Mouse (Mus musculus) hindbrain, postnatal 0 days (tissue): ENCODE measurements around the gene Vdr. TPM values are rescaled to one million over a fixed set of nuclear protein-coding genes. Genes with fewer than 3 reads are reported as not detected.

ENCODE experiments used
- ATAC-seq: fragments of 200-750 bp; cut with Nextera tagmentation; 2 replicates; pipeline ENCODE4 v1.8.0; 2017; ENCODE audit warnings: mild to moderate bottlenecking, moderate TSS enrichment, moderate library complexity
- DNase-seq: peaks from one replicate; pipeline ENCODE4 v3.0.0-alpha.2; 2015; ENCODE audit warnings: low spot score
- H3K27ac ChIP-seq: fragments of 300-500 bp; sonication (generic); 2 replicates; pipeline ENCODE4 v1.5.1; 2014; ENCODE audit warnings: mild to moderate bottlenecking
- H3K27me3 ChIP-seq: fragments of 300-500 bp; sonication (generic); 2 replicates; pipeline ENCODE4 v1.6.1; 2014; ENCODE audit warnings: low read length, mixed read lengths; ENCODE audit not compliant: insufficient read depth
- H3K36me3 ChIP-seq: fragments of 300-500 bp; sonication (generic); 2 replicates; pipeline ENCODE4 v1.6.1; 2014; ENCODE audit warnings: low read length, mixed read lengths; ENCODE audit not compliant: insufficient read depth
- H3K4me1 ChIP-seq: fragments of 300-500 bp; sonication (generic); 2 replicates; pipeline ENCODE4 v1.6.1; 2014; ENCODE audit warnings: antibody characterized with exemption, low read length, mixed read lengths; ENCODE audit not compliant: insufficient read depth
- H3K4me2 ChIP-seq: fragments of 300-500 bp; sonication (generic); 2 replicates; pipeline ENCODE4 v1.6.1; 2014; ENCODE audit warnings: low read depth, mild to moderate bottlenecking, low read length, moderate library complexity, mixed read lengths
- H3K4me3 ChIP-seq: fragments of 300-500 bp; sonication (generic); 2 replicates; pipeline ENCODE4 v1.5.1; 2014; ENCODE audit warnings: low read length
- H3K9ac ChIP-seq: fragments of 300-500 bp; sonication (generic); replicated peaks from 2 replicates; pipeline ENCODE4 v1.6.1; 2014; ENCODE audit warnings: mild to moderate bottlenecking, low read length, moderate library complexity, mixed read lengths
- H3K9me3 ChIP-seq: fragments of 300-500 bp; sonication (generic); 2 replicates; pipeline ENCODE4 v1.6.1; 2016; ENCODE audit warnings: low read length, mixed read lengths
- CTCF ChIP-seq: IDR thresholded peaks from 2 replicates; pipeline ENCODE4 v1.5.1; 2016; ENCODE audit warnings: antibody characterized with exemption, control low read depth, low read depth
- WGBS: fragments of 180-500 bp; shearing (Covaris S2); extraction: QIAGEN DNeasy Blood & Tissue Kit; methylation state at CpG from one replicate; pipeline ENCODE4 v1.1.7; 2014; 5-methylcytosine and 5-hydroxymethylcytosine counted together
- polyA plus RNA-seq: library from polyadenylated mRNA; unstranded; fragments of >200 nt; fragmentation: Nextera tagmentation; extraction: Ambion mirVana; gene quantifications from 2 replicates; pipeline ENCODE4 v1.2.1, GENCODE M21; 2015
- total RNA-seq: library from RNA; depleted of rRNA; stranded (reverse); fragments of >200 nt; gene quantifications from 2 replicates; pipeline ENCODE4 v1.2.3, GENCODE M21; 2014

The Vdr gene
- total and polyA plus RNA-seq, 2 experiments from 2014 or later, result 0.26 to 0.76 TPM

DNA sequence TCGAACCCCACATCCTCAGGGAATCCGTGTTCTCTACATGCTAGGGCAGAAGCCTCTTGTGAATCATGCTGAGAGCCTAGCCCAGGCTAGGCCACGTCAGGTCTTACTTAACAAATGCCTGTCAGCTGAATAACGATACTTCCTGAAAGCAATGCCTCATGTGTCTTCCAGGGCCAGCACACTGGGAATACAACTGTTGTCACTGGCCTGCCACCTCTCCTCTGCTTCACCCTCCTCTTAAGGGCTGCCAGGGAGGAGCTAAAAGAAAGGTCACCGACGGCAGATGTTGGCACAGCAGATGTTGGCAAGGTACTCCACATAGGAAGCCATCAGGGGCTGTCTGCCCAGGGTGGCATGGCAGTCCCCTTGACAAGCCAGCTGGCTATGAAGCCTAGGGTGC is 86.4 kb downstream of the Vdr start:
- peaks cover 42% of the 10 kb centered on the region for H3K4me1 ChIP-seq
- DNase-seq, result no peak
- H3K4me3 ChIP-seq, result no peak overlapping the region
- no peaks in the 10 kb centered on the region for H3K9me3 ChIP-seq
- no peak overlapping the region for H3K4me2 ChIP-seq
- TF ChIP-seq CTCF, result no peak
- 58% methylated on average over 6 of the region's 6 CpGs for WGBS
- H3K36me3 ChIP-seq, result no peaks in the 10 kb centered on the region
- no peak for ATAC-seq
- peak overlapping the region; percentile 5; the same call in 1 of the 2 replicates for H3K27ac ChIP-seq
- H3K27me3 ChIP-seq, result no peaks in the 10 kb centered on the region
- H3K9ac ChIP-seq, result no peak overlapping the region

DNA sequence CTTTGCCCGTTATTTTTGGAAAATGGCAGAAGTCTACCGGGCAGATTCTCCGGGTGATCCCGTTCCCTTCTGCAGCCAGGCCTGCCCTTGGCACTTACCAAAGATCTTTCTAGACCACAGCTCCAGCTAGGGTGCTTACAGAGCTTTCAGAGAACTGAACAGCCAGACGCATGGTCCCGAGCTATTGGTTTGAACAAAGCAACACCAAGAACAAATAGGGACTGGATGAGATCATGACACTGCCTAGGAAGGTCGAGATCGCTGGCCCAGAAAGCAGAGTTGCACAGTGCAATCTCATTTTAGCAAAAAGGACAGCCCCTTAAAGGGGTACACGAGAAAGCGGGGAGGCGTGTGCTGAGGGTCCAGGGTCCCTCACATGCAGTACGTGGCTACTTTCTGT is 87.0 kb downstream of the Vdr start:
- Histone ChIP-seq H3K36me3 (no peaks in the 10 kb centered on the region), H3K4me3 (no peak overlapping the region), H3K4me2 (no peak overlapping the region), H3K27ac (no peak overlapping the region), H3K27me3 (no peaks in the 10 kb centered on the region), H3K4me1 (peaks cover 37% of the 10 kb centered on the region), H3K9ac (no peak overlapping the region), H3K9me3 (no peaks in the 10 kb centered on the region)
- DNase-seq, result no peak
- TF ChIP-seq CTCF, result no peak
- no peak for ATAC-seq
- WGBS, result 48% methylated on average over 12 of the region's 12 CpGs

DNA sequence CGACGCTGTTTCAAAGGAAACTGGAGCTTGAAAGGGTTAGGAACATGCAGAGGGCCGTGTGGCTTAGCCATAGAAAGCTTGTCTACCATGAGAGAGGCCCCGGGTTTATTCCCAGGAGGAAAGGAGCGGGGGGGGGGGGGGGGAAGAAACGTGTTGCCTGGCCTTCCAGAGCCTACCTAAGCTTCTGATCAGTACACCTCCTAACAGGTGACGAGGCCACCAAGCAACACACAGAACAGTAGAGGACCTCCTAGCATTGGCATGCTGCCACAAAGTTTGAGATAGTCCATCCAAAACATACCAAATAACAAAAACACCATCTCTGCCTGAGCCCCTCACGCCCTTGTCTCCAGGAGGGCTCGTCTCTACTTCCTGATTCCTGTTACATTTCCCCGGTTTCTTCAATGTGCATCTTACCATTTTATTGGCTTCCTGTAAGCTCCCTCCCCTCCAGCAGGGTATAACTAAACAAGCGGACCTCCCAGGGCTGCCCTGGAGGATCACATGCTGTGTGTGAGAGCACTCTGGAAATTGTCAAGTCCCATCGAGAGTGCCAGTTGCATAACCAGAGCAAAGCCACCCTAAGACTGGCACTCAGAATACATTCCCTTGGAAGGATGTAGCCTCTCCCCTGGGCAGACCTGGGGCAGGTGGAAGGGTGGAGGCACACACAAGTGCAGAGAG is 87.7 kb downstream of the Vdr start:
- Histone ChIP-seq H3K27me3 (no peaks in the 10 kb centered on the region), H3K4me2 (no peak overlapping the region), H3K27ac (no peak overlapping the region), H3K36me3 (no peaks in the 10 kb centered on the region), H3K4me3 (no peak overlapping the region), H3K4me1 (peaks cover 32% of the 10 kb centered on the region), H3K9me3 (no peaks in the 10 kb centered on the region), H3K9ac (no peak overlapping the region)
- ATAC-seq, result no peak
- 47% methylated on average over 12 of the region's 12 CpGs for WGBS
- no peak for DNase-seq
- no peak for TF ChIP-seq CTCF

DNA sequence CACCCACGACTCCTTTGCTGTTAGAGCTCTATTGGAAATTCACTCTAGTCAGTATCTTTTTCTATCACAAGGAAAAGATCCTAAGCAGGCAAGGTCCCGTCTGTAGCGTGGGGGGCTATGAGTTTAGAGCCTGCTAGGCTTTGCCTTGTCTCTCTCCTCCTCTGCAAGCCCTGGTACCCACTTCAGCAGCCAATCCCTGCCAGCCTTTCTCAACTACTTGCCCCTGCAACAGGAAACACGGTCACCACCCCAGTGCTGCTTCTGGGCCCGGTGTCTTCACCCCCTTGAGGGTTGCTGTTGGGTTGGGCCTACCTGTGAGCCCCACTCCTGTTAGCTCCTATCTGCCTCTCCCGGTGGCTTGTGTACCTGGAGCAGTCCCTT is 88.5 kb downstream of the Vdr start:
- H3K4me3 ChIP-seq, result no peak overlapping the region
- WGBS, result 78% methylated on average over 6 of the region's 6 CpGs
- ATAC-seq (no peak), DNase-seq (no peak)
- TF ChIP-seq CTCF, result no peak
- no peak overlapping the region for H3K9ac ChIP-seq
- no peaks in the 10 kb centered on the region for H3K27me3 ChIP-seq
- no peaks in the 10 kb centered on the region for H3K9me3 ChIP-seq
- H3K27ac ChIP-seq, result no peak overlapping the region
- no peaks in the 10 kb centered on the region for H3K36me3 ChIP-seq
- H3K4me1 ChIP-seq, result peaks cover 32% of the 10 kb centered on the region
- no peak overlapping the region for H3K4me2 ChIP-seq

DNA sequence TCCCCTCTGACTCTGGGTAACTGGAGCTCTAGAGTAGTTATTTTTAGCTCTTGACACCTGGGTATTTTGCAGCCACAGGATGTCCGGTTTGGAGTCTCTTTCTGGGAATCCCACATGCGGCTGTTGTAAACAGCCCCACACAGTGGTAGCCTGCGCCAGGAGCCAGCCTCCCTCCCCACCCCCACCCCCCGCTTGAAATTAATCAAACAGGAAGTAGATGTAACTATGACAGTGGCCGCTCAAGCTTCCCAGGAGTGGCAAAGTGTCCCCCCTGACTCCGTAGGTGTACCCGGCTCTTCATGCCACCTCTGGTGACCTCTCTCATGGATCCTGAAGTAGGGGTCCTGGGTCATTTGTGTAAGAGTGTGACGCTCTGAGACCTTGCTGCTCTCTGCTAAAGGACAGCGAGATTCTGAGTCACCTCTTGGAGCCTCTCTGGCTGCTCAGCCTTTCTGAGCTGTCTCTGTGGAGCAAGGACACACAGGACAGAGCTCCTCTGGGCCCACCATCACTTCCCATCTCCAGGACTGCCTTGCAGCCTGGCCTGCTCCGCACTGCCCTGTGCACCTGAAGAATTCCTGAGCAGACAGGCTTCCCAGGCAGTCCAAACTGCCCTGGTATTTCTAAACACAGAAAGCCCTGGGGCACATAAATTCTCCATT is 89.0 kb downstream of the Vdr start:
- no peak overlapping the region for H3K9ac ChIP-seq
- no peak overlapping the region for H3K4me2 ChIP-seq
- no peak for DNase-seq
- no peak overlapping the region for H3K4me3 ChIP-seq
- ATAC-seq, result no peak
- no peaks in the 10 kb centered on the region for H3K9me3 ChIP-seq
- WGBS, result 67% methylated on average over 10 of the region's 10 CpGs
- H3K4me1 ChIP-seq, result peaks cover 32% of the 10 kb centered on the region
- TF ChIP-seq CTCF, result no peak
- H3K27ac ChIP-seq, result peak overlapping the region; percentile 48; the same call in 1 of the 2 replicates
- H3K36me3 ChIP-seq, result no peaks in the 10 kb centered on the region
- no peaks in the 10 kb centered on the region for H3K27me3 ChIP-seq

DNA sequence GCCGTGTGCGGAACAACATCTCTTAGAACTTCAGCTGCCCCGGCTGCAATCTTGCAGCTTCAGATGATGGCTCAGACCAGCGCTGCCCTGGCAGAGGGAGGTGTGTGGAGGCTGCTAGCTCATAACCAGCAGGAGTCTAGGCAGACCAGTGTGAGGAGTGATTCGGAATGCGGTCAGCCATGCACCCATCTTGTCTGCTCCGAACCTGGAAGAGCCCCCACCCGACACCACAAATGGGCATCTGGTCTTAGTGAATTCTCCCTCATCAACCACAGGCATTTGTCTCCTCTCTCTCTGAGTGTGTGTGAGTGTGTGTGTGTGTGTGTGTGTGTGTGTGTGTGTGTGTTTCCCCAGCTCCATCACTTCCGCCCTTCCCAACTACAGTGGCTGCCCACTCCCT is 90.5 kb downstream of the Vdr start:
- WGBS, result 74% methylated on average over 9 of the region's 9 CpGs
- Histone ChIP-seq H3K9me3 (no peaks in the 10 kb centered on the region), H3K4me2 (no peak overlapping the region), H3K9ac (no peak overlapping the region), H3K4me1 (peaks cover 21% of the 10 kb centered on the region; the same call in 1 of the 2 replicates), H3K27ac (no peak overlapping the region), H3K27me3 (no peaks in the 10 kb centered on the region), H3K36me3 (no peaks in the 10 kb centered on the region), H3K4me3 (no peak overlapping the region)
- DNase-seq, result no peak
- ATAC-seq, result no peak
- no peak for TF ChIP-seq CTCF
